Mouse (Mus musculus): Measurements from ENCODE around the gene Jkamp.

Gene Jkamp

GRCm38 (mm10) chr12:72084261-72085023 lies 947 bp upstream of the Jkamp start:
- in situ Hi-C loops (cut with MboI, MseI): loop anchor here (25.0 kb wide), 1 partner anchor 578 kb away; the partner anchor contains the start of gene Dhrs7

GRCm38 (mm10) chr12:72085024-72085328 lies 413 bp upstream of the Jkamp start:
- in situ Hi-C loops (cut with MboI, MseI): loop anchor here (25.0 kb wide), 1 partner anchor 577 kb away; the partner anchor contains the start of gene Dhrs7

- in situ Hi-C loops (cut with MboI, MseI): loop anchor here (25.0 kb wide), 1 partner anchor 576 kb away; the partner anchor contains the start of gene Dhrs7
Observed at GRCm38 (mm10) chr12:72086166-72086825, 907 bp downstream of the Jkamp start.

GRCm38 (mm10) chr12:72089802-72090201 lies 4.4 kb downstream of the Jkamp start:
- in situ Hi-C loops (cut with MboI, MseI): loop anchor here (25.0 kb wide), 1 partner anchor 572 kb away; the partner anchor contains the start of gene Dhrs7

- in situ Hi-C loops (cut with MboI, MseI): loop anchor here (25.0 kb wide), 1 partner anchor 565 kb away; the partner anchor contains the start of gene Dhrs7
Observed at GRCm38 (mm10) chr12:72096966-72097365, 11.6 kb downstream of the Jkamp start.

GRCm38 (mm10) chr12:72102776-72103175 lies 17.4 kb downstream of the Jkamp start:
- in situ Hi-C loops (cut with MboI, MseI): loop anchor here (25.0 kb wide), 1 partner anchor 310 kb away; the partner anchor contains the start of gene Rtn1

- in situ Hi-C loops (cut with MboI, MseI): loop anchor here (25.0 kb wide), 1 partner anchor 308 kb away; the partner anchor contains the start of gene Rtn1
Observed at GRCm38 (mm10) chr12:72104027-72104426, 18.6 kb downstream of the Jkamp start.

GRCm38 (mm10) chr12:72104525-72105281 lies 19.3 kb downstream of the Jkamp start:
- in situ Hi-C loops (cut with MboI, MseI): loop anchor here (5.0 to 25.0 kb wide), 2 partner anchors 143 to 308 kb away; partner anchors contain the start of gene Rtn1

- in situ Hi-C loops (cut with MboI, MseI): loop anchor here (25.0 kb wide), 1 partner anchor 297 kb away; the partner anchor contains the start of gene Rtn1
Observed at GRCm38 (mm10) chr12:72115126-72115525, 29.7 kb downstream of the Jkamp start.

- in situ Hi-C loops (cut with MboI, MseI): loop anchor here (25.0 kb wide), 1 partner anchor 296 kb away; the partner anchor contains the start of gene Rtn1
Observed at GRCm38 (mm10) chr12:72115686-72116345, 30.4 kb downstream of the Jkamp start.

GRCm38 (mm10) chr12:72129203-72129602 lies 43.8 kb downstream of the Jkamp start:
- in situ Hi-C loops (cut with MboI, MseI): no loop called here

GRCm38 (mm10) chr12:72150786-72151185 lies 65.4 kb downstream of the Jkamp start:
- in situ Hi-C loops (cut with MboI, MseI): no loop called here
